Mouse (Mus musculus) frontal cortex, postnatal 36 days (tissue): ENCODE data around the gene Ncaph.
"Not testable (repeated sequence)": the region's sequence is repeated elsewhere in the genome, so short reads cannot be mapped to it uniquely, and the experiment has no call there.

ENCODE experiments used
- DNase-seq, 2 experiments: peaks; one replicate each; pipeline ENCODE4 v3.0.0; 2022; ENCODE audit warnings: low spot score in 2 of 2

Ncaph gene

GRCm38 (mm10) chr2:127090151-127090550, 43.6 kb downstream of the Ncaph start:
- not testable (repeated sequence) for DNase-seq

GRCm38 (mm10) chr2:127086235-127086634, 47.5 kb downstream of the Ncaph start:
- DNase-seq = no peak

- no peak for DNase-seq
These were observed 53.0 kb downstream of the Ncaph start for GRCm38 (mm10) chr2:127080591-127081218.

GRCm38 (mm10) chr2:127079881-127080590, 53.7 kb downstream of the Ncaph start:
- DNase-seq = no peak

GRCm38 (mm10) chr2:127079066-127079465, 54.7 kb downstream of the Ncaph start:
- not testable (repeated sequence) for DNase-seq

- DNase-seq = no peak
These were observed 56.1 kb downstream of the Ncaph start for GRCm38 (mm10) chr2:127077611-127078010.

- no peak for DNase-seq
These were observed 59.6 kb downstream of the Ncaph start for GRCm38 (mm10) chr2:127074116-127074515.

- no peak for DNase-seq
These were observed 62.9 kb downstream of the Ncaph start for GRCm38 (mm10) chr2:127070879-127071278.

GRCm38 (mm10) chr2:127070435-127070841, 63.3 kb downstream of the Ncaph start, which contains the start of gene Blvra:
Blvra (plus strand) TSS chr2:127070665.
- peak; percentile 77 to 87 for DNase-seq

GRCm38 (mm10) chr2:127069781-127070434, 63.8 kb downstream of the Ncaph start:
- DNase-seq = no peak

GRCm38 (mm10) chr2:127068806-127069205, 64.9 kb downstream of the Ncaph start:
- DNase-seq = no peak

- no peak for DNase-seq
These were observed 72.3 kb downstream of the Ncaph start for GRCm38 (mm10) chr2:127061471-127061870.
